In the genomic region with DNA sequence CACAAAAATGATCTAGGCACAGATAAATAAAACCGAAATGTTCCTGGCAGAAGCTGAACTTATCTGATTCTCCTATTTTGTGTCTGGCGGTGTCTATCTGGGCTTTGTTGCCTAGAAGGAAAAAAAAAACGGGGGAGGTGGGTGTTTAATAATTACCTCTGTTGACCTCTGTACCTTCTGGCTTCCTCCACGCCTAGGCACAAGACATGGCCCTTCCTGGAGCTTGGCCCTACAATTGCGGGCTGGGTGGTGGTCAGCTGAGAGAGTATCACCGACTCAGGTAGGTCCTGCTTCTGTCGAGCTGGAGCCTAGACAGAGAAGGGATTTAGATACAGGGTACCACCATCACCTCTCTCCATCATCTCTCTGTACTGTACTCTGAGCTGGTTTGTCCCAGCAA, we compare ENCODE assay signal across 22 mouse cellular contexts. TPM values are rescaled to one million over a fixed set of nuclear protein-coding genes. Genes with fewer than 3 reads are reported as not detected.
DNase-seq lines count a peak whose midpoint lies in the region; ATAC-seq and TF ChIP-seq lines count a peak whose summit lies in the region.
"Had no signal": no experiment of that assay in that cellular context is flagged by ENCODE, and none has a peak within 500 bp of the region (broad histone marks: within the 10 kb centered on the region; RNA-seq: fewer than 3 reads in every experiment).

No protein-coding gene starts in this region.

- H3K27me3 ChIP-seq in ES-Bruce4 (ENCODE audit: control insufficient read depth, insufficient read depth, low read length, poor library complexity, severe bottlenecking): no peaks in the 10 kb centered on the region
- no peaks in the 10 kb centered on the region for H3K27me3 ChIP-seq in intestine, embryonic 14.5 days (replicated peaks; ENCODE audit: control insufficient read depth, insufficient read depth, low read length)
- H3K27me3 ChIP-seq: hindbrain, embryonic 13.5 days; limb, embryonic 12.5 days had no signal

- DNase-seq in intestine, embryonic 14.5 days (ENCODE audit: low spot score): peak; percentile 58
- DNase-seq in kidney, adult 8-10 months: peak; percentile 73 to 81
- peak; percentile 76 for DNase-seq in kidney, postnatal 14 days
- no peak for DNase-seq in frontal cortex, postnatal 14 days (ENCODE audit: low spot score in 2 of 2)
- DNase-seq in layer of hippocampus, adult 11-12 months (ENCODE audit: low spot score): no peak
- no peak for DNase-seq in c-Kit-positive CD71-positive TER-119-positive erythroid progenitor cells, embryonic 14.5 days (ENCODE audit: low spot score)
- no peak for DNase-seq in spleen, postnatal 10 days (ENCODE audit: low spot score in 2 of 2)
- DNase-seq: adrenal gland, postnatal 25 days; cerebellum, adult 18-20 months; gastrocnemius, postnatal 25 days; heart, adult 2 months; thymus, adult 18-20 months; thymus, postnatal 4 days had no signal

- no peaks in the 10 kb centered on the region for H3K9me3 ChIP-seq in ES-Bruce4 (replicated peaks; ENCODE audit: control insufficient read depth, insufficient read depth, low read length, poor library complexity, severe bottlenecking)
- no peaks in the 10 kb centered on the region for H3K9me3 ChIP-seq in intestine, embryonic 14.5 days (ENCODE audit: control insufficient read depth, low read length)
- H3K9me3 ChIP-seq: G1E; hindbrain, embryonic 13.5 days had no signal

- no peak overlapping the region for H3K9ac ChIP-seq in ES-Bruce4 (ENCODE audit: low read depth, poor library complexity, severe bottlenecking)
- H3K9ac ChIP-seq in intestine, embryonic 14.5 days (ENCODE audit: low read length): no peak overlapping the region
- H3K9ac ChIP-seq: hindbrain, embryonic 13.5 days; limb, embryonic 12.5 days had no signal

- WGBS in intestine, embryonic 14.5 days: 51% methylated on average over 7 of the region's 7 CpGs

- ATAC-seq in intestine, embryonic 14.5 days (replicated peaks; ENCODE audit: low FRiP score, low TSS enrichment, low read depth): no peak
- ATAC-seq: forebrain, embryonic 14.5 days; inflammation-experienced regulatory T-cells, adult 6 months had no signal

- peak overlapping the region; percentile 89 for H3K27ac ChIP-seq in ES-Bruce4 (ENCODE audit: insufficient read depth, low read length)
- peak overlapping the region; percentile 60 for H3K27ac ChIP-seq in intestine, embryonic 14.5 days (ENCODE audit: low read depth)
- H3K27ac ChIP-seq: heart, adult 2 months; hindbrain, embryonic 13.5 days; limb, embryonic 12.5 days had no signal

- H3K4me1 ChIP-seq in ES-Bruce4 (ENCODE audit: control insufficient read depth, insufficient read depth, low read length): peaks cover 3% of the 10 kb centered on the region
- peaks cover 9% of the 10 kb centered on the region; the same call in 1 of the 2 replicates for H3K4me1 ChIP-seq in intestine, embryonic 14.5 days (replicated peaks; ENCODE audit: control insufficient read depth, insufficient read depth, low read length)
- H3K4me1 ChIP-seq: hindbrain, embryonic 13.5 days; limb, embryonic 12.5 days; megakaryocyte, embryonic 14.5 days had no signal

- no peak for TF ChIP-seq CTCF in ES-Bruce4 (IDR thresholded peaks at IDR 0.05; ENCODE audit: low read depth, low read length)

- no peak for TF ChIP-seq EP300 in ES-Bruce4 (IDR thresholded peaks at IDR 0.05; ENCODE audit: insufficient read depth, low read depth, low read length)

- no peak for TF ChIP-seq POLR2A in ES-Bruce4 (IDR thresholded peaks at IDR 0.05; ENCODE audit: insufficient read depth, low read length)

- H3K36me3 ChIP-seq in ES-Bruce4 (ENCODE audit: control insufficient read depth, insufficient read depth, low read length, poor library complexity, severe bottlenecking): no peaks in the 10 kb centered on the region
- H3K36me3 ChIP-seq in intestine, embryonic 14.5 days (ENCODE audit: control insufficient read depth, insufficient read depth, low read length): no peaks in the 10 kb centered on the region
- H3K36me3 ChIP-seq: G1E; hindbrain, embryonic 13.5 days; limb, embryonic 12.5 days had no signal

- H3K4me2 ChIP-seq in intestine, embryonic 14.5 days (ENCODE audit: low read length): no peak overlapping the region
- H3K4me2 ChIP-seq: hindbrain, embryonic 13.5 days; limb, embryonic 12.5 days had no signal

- no peak overlapping the region for H3K4me3 ChIP-seq in ES-Bruce4 (ENCODE audit: low read depth, low read length)
- H3K4me3 ChIP-seq in intestine, embryonic 14.5 days (ENCODE audit: low read depth, low read length): no peak overlapping the region
- H3K4me3 ChIP-seq: heart, adult 2 months; hindbrain, embryonic 13.5 days; limb, embryonic 12.5 days; megakaryocyte, embryonic 14.5 days had no signal

RNA-seq across cellular contexts. Expression of a gene that starts 0.3 kb away (rescaled TPM):
- polyA plus RNA-seq in ES-Bruce4 (2011; ENCODE audit: insufficient read depth, insufficient read length, low read depth, missing spikeins): 0.33 and 0.69 TPM in 2 replicates
- polyA plus RNA-seq in intestine, embryonic 14.5 days (2014; fragmentation: Nextera tagmentation; extraction: Ambion mirVana): 9.0 and 11.6 TPM in 2 replicates
- polyA plus RNA-seq: forebrain, embryonic 14.5 days; G1E; heart, adult 2 months; hindbrain, embryonic 13.5 days; inflammation-experienced regulatory T-cells, adult 6 months; midbrain, embryonic 14.5 days; neural tube, embryonic 14.5 days had no signal

RNA-seq across cellular contexts. Expression of a gene that starts 52.0 kb away (rescaled TPM):
- polyA plus RNA-seq in ES-Bruce4 (2011; ENCODE audit: insufficient read depth, insufficient read length, low read depth, missing spikeins): 37.2 and 40.2 TPM in 2 replicates
- polyA plus RNA-seq in intestine, embryonic 14.5 days (2014; fragmentation: Nextera tagmentation; extraction: Ambion mirVana): 42.4 and 45.5 TPM in 2 replicates

RNA-seq across cellular contexts. Expression of a gene that starts 52.2 kb away (rescaled TPM):
- 8.7 and 9.1 TPM in 2 replicates for polyA plus RNA-seq in ES-Bruce4 (2011; ENCODE audit: insufficient read depth, insufficient read length, low read depth, missing spikeins)
- polyA plus RNA-seq in intestine, embryonic 14.5 days (2014; fragmentation: Nextera tagmentation; extraction: Ambion mirVana): 18.1 and 21.3 TPM in 2 replicates

Comparison
In these comparisons a context has a peak if more than half of its experiments do, and no peak if none do; other contexts are left out.
1. DNase-seq: peak in intestine, embryonic 14.5 days (single experiment), kidney, adult 8-10 months (2 of 2) and kidney, postnatal 14 days (single experiment); none in frontal cortex, postnatal 14 days (0 of 2), layer of hippocampus, adult 11-12 months (single experiment), c-Kit-positive CD71-positive TER-119-positive erythroid progenitor cells, embryonic 14.5 days (single experiment) and spleen, postnatal 10 days (0 of 2).